Mouse (Mus musculus): ENCODE results near the gene Myo6. TPM values are rescaled to one million over a fixed set of nuclear protein-coding genes. Genes with fewer than 3 reads are reported as not detected.

Gene Myo6
- total RNA-seq, 2 experiments from 2014 or later = 71.7 to 84.2 TPM

GRCm38 (mm10) chr9:80180771-80181170 is 15.9 kb downstream of the Myo6 start:
- DNase-seq (ENCODE audit: extremely low spot score in 1 of 2, low spot score in 1 of 2) = no peak

DNA sequence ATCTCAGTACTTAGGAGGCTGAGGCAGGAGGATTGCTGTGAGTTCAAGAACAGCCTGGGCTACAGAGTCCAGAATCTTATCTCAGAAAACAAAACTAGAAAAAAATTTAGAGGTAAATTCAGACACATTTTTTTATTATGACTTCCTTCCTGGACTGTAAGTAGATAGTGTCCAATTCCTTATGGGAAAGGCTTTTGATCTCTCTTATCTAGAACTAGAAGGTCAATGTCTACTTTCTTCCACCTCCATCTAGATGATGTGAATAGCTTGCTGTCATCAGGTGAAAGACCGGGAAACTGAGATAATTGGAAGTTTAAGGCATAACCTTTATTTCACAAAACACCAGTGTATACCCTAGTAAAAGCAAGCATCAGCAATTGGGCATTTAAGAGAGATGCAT is 16.9 kb downstream of the Myo6 start:
- DNase-seq (ENCODE audit: extremely low spot score in 1 of 2, low spot score in 1 of 2) = no peak

GRCm38 (mm10) chr9:80184138-80184537 is 19.3 kb downstream of the Myo6 start:
- DNase-seq (ENCODE audit: extremely low spot score in 1 of 2, low spot score in 1 of 2) = no peak

- DNase-seq (ENCODE audit: extremely low spot score in 1 of 2, low spot score in 1 of 2) = no peak
Measured at GRCm38 (mm10) chr9:80185737-80186136, 20.9 kb downstream of the Myo6 start.

- no peak for DNase-seq (ENCODE audit: extremely low spot score in 1 of 2, low spot score in 1 of 2)
Measured at GRCm38 (mm10) chr9:80186693-80187092, 21.9 kb downstream of the Myo6 start.

- no peak for DNase-seq (ENCODE audit: extremely low spot score in 1 of 2, low spot score in 1 of 2)
Measured at GRCm38 (mm10) chr9:80188324-80188893, 23.6 kb downstream of the Myo6 start.

DNA sequence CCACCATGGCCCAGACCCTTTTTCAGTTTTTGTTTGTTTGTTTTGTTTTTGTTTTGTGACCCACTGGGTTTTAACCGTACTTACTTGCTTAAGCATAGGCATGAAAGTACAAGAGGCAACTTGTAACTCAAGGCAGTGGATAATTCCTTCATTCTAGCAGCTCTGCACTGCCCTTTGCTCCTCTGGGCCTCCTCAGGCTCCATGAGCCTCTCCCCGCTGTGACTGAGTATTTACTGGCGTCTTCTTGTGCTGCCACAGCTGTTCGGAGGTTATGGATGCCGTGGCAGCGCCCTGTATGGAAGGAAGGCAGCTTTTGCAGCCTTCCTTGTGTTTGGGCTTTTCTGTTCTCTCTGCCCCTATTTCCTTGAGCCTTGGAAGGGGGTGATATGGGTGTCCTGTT is 26.4 kb downstream of the Myo6 start:
- DNase-seq (ENCODE audit: extremely low spot score in 1 of 2, low spot score in 1 of 2) = no peak

DNA sequence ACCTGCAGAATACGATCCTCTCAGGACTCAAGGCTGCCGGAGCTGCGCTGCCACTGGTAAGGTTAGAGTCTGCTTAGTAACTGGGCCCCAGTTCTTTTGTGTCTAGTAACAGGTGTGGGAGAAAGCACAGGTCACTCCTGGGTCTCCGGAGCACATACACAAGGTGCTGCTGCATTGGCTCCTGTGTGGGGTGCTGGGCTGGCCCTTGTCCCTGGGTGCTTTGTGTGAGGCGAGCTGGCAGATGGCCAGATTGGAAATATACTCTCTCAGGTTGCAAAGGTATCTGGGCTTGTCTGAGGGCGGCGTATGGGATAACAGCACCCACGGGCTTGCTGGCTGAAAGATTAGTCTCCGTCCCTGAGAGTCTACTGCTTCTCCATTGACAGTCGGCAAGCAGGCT is 27.5 kb downstream of the Myo6 start:
- DNase-seq (ENCODE audit: extremely low spot score in 1 of 2, low spot score in 1 of 2) = no peak

DNA sequence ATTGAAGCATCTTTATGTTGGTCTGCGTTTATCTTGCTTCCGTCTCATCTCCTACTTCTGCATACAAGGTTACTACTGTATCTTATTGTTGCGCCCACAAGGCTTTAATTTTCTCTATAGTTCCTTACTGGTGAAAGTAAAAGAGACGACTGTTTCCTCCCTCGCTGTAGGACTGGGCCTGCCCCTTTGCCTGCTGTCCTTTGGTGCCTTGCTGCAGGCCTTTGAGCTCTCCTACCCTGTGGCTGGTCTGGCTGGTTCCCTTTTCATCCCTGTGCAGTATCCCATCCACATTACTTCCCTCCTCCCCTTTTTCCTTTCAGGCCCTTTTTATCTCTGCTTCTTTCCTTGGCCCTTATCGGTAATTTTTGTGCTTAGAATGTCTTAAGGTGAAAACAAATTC is 29.6 kb downstream of the Myo6 start:
- no peak for DNase-seq (ENCODE audit: extremely low spot score in 1 of 2, low spot score in 1 of 2)

DNA sequence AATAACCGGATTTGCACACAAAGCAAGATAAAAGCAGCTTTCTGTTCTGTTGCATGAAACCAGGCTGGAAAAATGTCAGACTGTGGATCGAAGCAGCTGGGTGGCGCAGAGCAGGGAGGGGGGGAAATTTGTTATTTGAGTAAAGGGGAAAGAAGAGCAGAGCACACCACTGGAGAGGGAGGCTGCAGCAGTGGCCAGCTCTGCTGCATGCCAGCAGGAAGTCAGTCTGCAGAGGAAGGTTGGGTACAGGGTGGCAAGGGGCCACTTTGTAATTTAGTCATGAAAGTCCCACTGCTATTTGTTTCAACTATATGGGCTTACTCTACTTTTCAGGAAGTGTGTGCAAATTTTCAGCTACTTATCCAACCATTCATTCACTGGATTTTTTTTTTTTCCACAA is 31.3 kb downstream of the Myo6 start:
- DNase-seq (ENCODE audit: extremely low spot score in 1 of 2, low spot score in 1 of 2) = no peak

DNA sequence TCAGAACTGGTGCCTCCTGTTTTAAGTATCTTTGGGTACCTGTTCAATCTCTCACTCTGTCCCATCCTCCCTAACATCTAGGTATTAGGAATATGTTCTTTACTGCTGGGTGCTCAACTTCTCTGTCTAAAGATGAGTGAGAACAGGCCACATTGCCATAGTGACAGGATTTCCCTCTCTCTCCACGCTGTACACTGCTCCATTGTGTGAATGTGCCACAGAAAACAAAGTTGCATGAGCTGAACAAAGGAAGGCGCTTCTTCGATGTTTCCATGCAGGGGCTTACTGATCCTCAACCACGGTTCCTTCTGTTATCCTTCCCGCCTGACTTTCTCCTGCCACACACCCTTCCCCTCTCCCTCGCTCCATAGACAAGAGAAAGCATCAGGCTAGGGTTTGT is 32.4 kb downstream of the Myo6 start:
- no peak for DNase-seq (ENCODE audit: extremely low spot score in 1 of 2, low spot score in 1 of 2)

DNA sequence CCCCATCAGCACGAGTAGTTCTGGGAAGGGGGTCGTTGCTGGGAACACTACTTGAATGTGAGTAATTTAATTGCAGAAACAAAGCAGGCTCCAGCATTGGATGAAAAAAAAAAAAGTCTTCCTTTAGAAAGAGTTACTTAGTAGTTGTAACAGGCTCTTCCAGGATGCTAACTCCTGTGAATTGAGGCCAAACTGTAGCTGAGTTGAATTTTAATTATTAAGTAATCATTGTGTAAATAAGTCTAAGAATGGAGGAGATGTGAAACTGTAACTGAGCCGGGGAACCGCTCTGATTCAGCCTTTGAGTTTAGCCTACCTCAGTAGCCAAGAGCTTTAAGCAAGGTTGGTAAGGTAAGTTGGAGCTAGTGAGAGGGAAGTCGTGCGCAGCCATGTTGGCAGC is 36.0 kb downstream of the Myo6 start:
- no peak for DNase-seq (ENCODE audit: extremely low spot score in 1 of 2, low spot score in 1 of 2)

DNA sequence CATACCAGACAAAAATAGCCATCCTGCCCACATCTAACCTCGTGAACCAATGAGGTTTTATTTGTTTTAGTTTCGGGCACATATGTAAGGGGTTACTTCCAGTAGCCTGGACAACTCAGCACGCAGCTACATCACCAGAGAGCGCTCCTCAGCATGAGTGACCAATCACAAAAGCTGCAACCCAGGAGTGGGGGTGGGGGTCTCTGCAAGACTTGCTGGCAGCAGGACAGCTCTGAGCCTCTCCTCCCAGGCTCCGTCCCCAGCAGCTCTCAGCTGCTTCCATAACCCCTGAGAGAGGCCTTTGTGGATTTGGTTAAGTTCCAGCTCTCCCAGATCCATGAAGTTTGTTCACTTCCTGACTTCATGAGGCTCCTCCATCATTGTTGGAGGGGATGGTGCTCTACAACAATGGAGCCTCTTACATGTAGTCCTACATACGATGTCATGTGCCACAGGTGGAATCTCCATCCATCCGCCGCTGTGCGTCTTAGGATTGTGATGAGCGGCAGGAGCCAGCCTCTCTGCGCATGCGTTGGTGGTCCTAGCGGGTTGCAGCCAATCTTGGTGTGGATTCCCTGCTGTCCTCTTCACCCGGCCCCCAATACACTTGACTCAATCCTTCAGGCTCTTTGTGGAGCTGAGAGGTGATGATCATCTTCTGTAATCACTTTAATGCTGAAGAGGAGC is 37.7 kb downstream of the Myo6 start:
- DNase-seq (ENCODE audit: extremely low spot score in 1 of 2, low spot score in 1 of 2) = no peak

DNA sequence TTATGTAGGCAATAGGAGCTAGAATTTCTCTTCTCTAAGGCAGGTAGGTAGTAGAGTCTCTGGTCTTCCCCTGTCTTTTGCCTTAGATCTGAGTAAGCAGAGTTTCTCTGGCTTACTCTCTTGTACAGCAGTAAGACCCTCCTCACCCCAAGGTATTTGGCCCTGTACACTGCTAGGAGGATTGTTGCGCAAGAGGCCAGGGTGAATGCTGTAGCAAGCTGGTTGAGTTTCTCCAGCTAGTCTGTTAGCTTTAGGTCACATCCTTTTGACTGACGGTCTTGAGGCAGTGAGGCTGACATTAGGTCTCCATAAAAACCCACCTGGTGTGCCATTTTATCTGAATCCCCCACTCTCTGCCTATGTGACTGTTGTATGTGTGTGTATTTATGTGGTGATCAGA is 43.9 kb downstream of the Myo6 start:
- DNase-seq (ENCODE audit: extremely low spot score in 1 of 2, low spot score in 1 of 2) = no peak

GRCm38 (mm10) chr9:80209459-80209858 is 44.6 kb downstream of the Myo6 start:
- DNase-seq (ENCODE audit: extremely low spot score in 1 of 2, low spot score in 1 of 2) = no peak

DNA sequence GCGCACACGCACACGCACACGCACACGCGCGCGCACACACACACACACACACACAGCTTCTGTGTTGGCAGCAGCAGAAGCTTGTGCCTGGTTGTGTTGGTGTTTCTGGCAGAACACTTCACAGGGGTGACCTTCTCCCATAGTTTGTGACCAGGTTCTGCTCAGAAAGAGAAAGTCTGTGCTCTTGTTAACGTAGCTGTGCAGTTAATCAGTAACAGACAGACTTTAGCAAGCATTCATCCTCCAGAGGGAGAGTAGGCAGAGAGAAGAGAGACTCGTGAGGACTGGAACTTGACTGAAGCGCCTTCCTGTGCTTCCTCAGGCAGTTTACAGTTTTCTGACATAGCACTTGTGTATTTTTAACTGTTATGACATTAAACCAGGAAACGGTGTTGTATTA is 45.3 kb downstream of the Myo6 start:
- no peak for DNase-seq (ENCODE audit: extremely low spot score in 1 of 2, low spot score in 1 of 2)

DNA sequence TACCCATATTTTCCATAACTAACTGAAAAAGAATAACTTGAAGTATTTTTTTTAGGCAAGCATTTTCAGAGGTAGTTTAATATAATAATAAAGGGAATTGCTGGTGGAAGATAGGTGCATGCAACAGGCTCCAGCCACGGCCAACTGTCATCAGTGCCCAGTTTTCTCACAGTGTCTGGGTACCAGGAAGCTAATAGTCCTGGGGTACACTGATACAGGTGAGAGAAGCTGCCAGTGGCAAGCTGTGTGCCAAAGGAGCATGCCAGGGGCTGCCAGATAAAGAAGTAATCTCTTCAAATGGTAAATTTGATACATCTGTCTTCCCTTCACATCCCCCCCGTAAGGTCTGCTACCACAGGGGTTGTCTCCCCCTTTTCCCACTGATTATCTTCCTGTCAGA is 48.6 kb downstream of the Myo6 start:
- no peak for DNase-seq (ENCODE audit: extremely low spot score in 1 of 2, low spot score in 1 of 2)

GRCm38 (mm10) chr9:80215502-80215901 is 50.7 kb downstream of the Myo6 start:
- DNase-seq (ENCODE audit: extremely low spot score in 1 of 2, low spot score in 1 of 2) = no peak

DNA sequence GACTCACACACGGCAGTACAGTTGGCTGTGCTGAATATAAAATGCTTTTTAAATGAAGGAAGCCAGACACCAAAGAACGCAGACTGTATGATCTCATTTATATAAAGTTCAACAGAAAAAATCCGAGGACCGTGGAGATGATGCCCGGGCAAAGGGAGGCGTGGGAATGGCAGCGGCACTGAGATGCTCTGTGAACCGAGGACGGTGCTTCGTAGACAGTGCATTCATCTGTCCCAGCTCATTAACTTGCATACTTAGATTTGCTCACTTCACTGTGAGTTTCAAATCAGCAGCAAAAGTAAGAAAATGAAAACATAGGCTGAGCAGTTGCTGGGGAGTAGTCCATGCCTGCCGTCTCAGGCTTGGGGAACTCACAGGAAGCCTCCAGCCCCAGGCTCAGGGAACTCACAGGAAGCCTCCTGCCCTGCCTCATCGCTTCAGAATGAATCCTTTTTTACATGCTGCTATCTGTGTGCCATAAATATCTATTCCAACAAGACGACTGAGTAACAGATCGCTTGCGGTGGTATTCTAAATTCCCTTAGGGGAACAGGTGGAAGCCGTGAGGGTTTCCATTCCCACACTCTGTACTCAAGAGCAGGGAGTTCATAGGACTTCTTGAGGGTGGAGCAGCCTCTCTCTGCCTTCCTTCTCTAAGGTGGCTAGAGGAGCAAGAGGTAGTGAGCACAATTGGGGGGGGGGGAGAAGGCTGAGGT is 52.1 kb downstream of the Myo6 start:
- DNase-seq (ENCODE audit: extremely low spot score in 1 of 2, low spot score in 1 of 2) = no peak

- no peak for DNase-seq (ENCODE audit: extremely low spot score in 1 of 2, low spot score in 1 of 2)
Measured at GRCm38 (mm10) chr9:80218718-80219117, 53.9 kb downstream of the Myo6 start.

GRCm38 (mm10) chr9:80223989-80224635 is 59.3 kb downstream of the Myo6 start:
- DNase-seq (ENCODE audit: extremely low spot score in 1 of 2, low spot score in 1 of 2) = no peak
